Mouse (Mus musculus) olfactory bulb, adult 2 months (tissue): ENCODE measurements around the gene Adamts14.

Experiments used
- CTCF ChIP-seq: fragments of 200-500 bp; IDR thresholded peaks from 2 replicates; pipeline ENCODE4 v1.5.1; 2012; ENCODE audit warnings: low read depth, mild to moderate bottlenecking, low read length, moderate library complexity; ENCODE audit not compliant: insufficient read depth
- POLR2A ChIP-seq: fragments of 200-500 bp; IDR thresholded peaks from 2 replicates; pipeline ENCODE4 v1.6.1; 2012; ENCODE audit warnings: mild to moderate bottlenecking, low read depth, low read length, moderate library complexity; ENCODE audit not compliant: insufficient read depth

GRCm38 (mm10) chr10:61273844-61274215 is 592 bp upstream of the Adamts14 start:
- TF ChIP-seq CTCF (no peak), POLR2A (no peak)
